Mouse (Mus musculus) erythroblast, embryonic 14.5 days (primary cell): Measurements from ENCODE around the gene Tmem237. TPM values are rescaled to one million over a fixed set of nuclear protein-coding genes. Genes with fewer than 3 reads are reported as not detected.

Source experiments
- H3K27me3 ChIP-seq: 2 replicates; pipeline ENCODE4 v1.6.1; 2012; ENCODE audit warnings: inconsistent platforms; ENCODE audit not compliant: control insufficient read depth
- H3K36me3 ChIP-seq: 2 replicates; pipeline ENCODE4 v1.6.1; 2012; ENCODE audit warnings: mild to moderate bottlenecking, inconsistent platforms; ENCODE audit not compliant: control insufficient read depth
- H3K4me1 ChIP-seq: 2 replicates; pipeline ENCODE4 v1.6.1; 2012; ENCODE audit warnings: inconsistent platforms; ENCODE audit not compliant: control insufficient read depth
- H3K4me3 ChIP-seq: replicated peaks from 2 replicates; pipeline ENCODE3; 2012; ENCODE audit warnings: moderate library complexity, mild to moderate bottlenecking, inconsistent platforms
- H3K9me3 ChIP-seq: 2 replicates; pipeline ENCODE4 v1.6.1; 2012; ENCODE audit warnings: low read length, inconsistent platforms, mixed read lengths; ENCODE audit not compliant: control insufficient read depth
- GATA1 ChIP-seq: IDR thresholded peaks from 2 replicates; pipeline ENCODE4 v1.6.1; 2012; ENCODE audit warnings: low read length, inconsistent platforms, mixed read lengths
- TAL1 ChIP-seq: IDR thresholded peaks from 3 replicates; pipeline ENCODE4 v1.6.1; 2012; ENCODE audit warnings: low read length, inconsistent platforms, mixed read lengths
- polyA plus RNA-seq: library from polyadenylated mRNA; stranded (reverse); fragments of >175 nt; gene quantifications from 2 replicates; pipeline ENCODE4 v1.2.3, GENCODE M21; 2012

Gene Tmem237
- polyA plus RNA-seq, 1 experiment = 0.23 TPM

- H3K4me3 ChIP-seq = no peak overlapping the region
- no peaks in the 10 kb centered on the region for H3K27me3 ChIP-seq
- H3K9me3 ChIP-seq = no peaks in the 10 kb centered on the region
- no peaks in the 10 kb centered on the region for H3K4me1 ChIP-seq
- no peaks in the 10 kb centered on the region for H3K36me3 ChIP-seq
- TF ChIP-seq GATA1 (no peak), TAL1 (no peak)
Measured at GRCm38 (mm10) chr1:59051306-59051705, 68.9 kb downstream of the Tmem237 start.

Other genes with a start within 250 kb of the Tmem237 start
- gene Trak2, start 147.0 kb downstream of the Tmem237 start, polyA plus RNA-seq = 54.9 and 57.2 TPM in 2 replicates
- gene Stradb, start 146.9 kb downstream of the Tmem237 start, polyA plus RNA-seq = 2.2 and 2.5 TPM in 2 replicates
- gene C2cd6, start 25.5 kb downstream of the Tmem237 start, polyA plus RNA-seq = not detected in 2 replicates
- gene Mpp4, start 43.0 kb upstream of the Tmem237 start, polyA plus RNA-seq = 0.03 and 0.04 TPM in 2 replicates
- 0.07 and 0.09 TPM in 2 replicates for gene Als2, start 116.8 kb upstream of the Tmem237 start, polyA plus RNA-seq
- not detected in 2 replicates for gene Cdk15, start 136.5 kb upstream of the Tmem237 start, polyA plus RNA-seq